Mouse (Mus musculus) intestine, embryonic 14.5 days (tissue): ENCODE measurements around the gene Etl4. TPM values are rescaled to one million over a fixed set of nuclear protein-coding genes. Genes with fewer than 3 reads are reported as not detected.

Experiments
- ATAC-seq: fragments of 200-750 bp; cut with Nextera tagmentation; replicated peaks from 2 replicates; pipeline ENCODE4 v1.8.0; 2017; ENCODE audit warnings: low read depth, moderate number of reproducible peaks, moderate TSS enrichment, moderate library complexity; ENCODE audit not compliant: low FRiP score, low TSS enrichment
- DNase-seq: peaks from one replicate; pipeline ENCODE4 v3.0.0-alpha.2; 2018; ENCODE audit warnings: low spot score
- H3K27ac ChIP-seq: fragments of 300-500 bp; sonication (generic); 2 replicates; pipeline ENCODE4 v1.5.1; 2014; ENCODE audit warnings: low read depth, mild to moderate bottlenecking, control low read depth
- H3K27me3 ChIP-seq: fragments of 300-500 bp; sonication (generic); replicated peaks from 2 replicates; pipeline ENCODE4 v1.6.1; 2014; ENCODE audit warnings: low read length, control low read depth; ENCODE audit not compliant: control insufficient read depth, insufficient read depth
- H3K36me3 ChIP-seq: fragments of 300-500 bp; sonication (generic); 2 replicates; pipeline ENCODE4 v1.6.1; 2014; ENCODE audit warnings: low read length, control low read depth; ENCODE audit not compliant: control insufficient read depth, insufficient read depth
- H3K4me1 ChIP-seq: fragments of 300-500 bp; sonication (generic); replicated peaks from 2 replicates; pipeline ENCODE4 v1.6.1; 2014; ENCODE audit warnings: low read length, control low read depth, mixed read lengths; ENCODE audit not compliant: control insufficient read depth, insufficient read depth
- H3K4me2 ChIP-seq: fragments of 300-500 bp; sonication (generic); 2 replicates; pipeline ENCODE4 v1.6.1; 2014; ENCODE audit warnings: low read length
- H3K4me3 ChIP-seq: fragments of 300-500 bp; sonication (generic); 2 replicates; pipeline ENCODE4 v1.5.1; 2014; ENCODE audit warnings: low read depth, low read length, control low read depth, mixed read lengths
- H3K9ac ChIP-seq: fragments of 300-500 bp; sonication (generic); 2 replicates; pipeline ENCODE4 v1.6.1; 2014; ENCODE audit warnings: mild to moderate bottlenecking, low read length
- H3K9me3 ChIP-seq: fragments of 300-500 bp; sonication (generic); 2 replicates; pipeline ENCODE4 v1.6.1; 2016; ENCODE audit warnings: low read length, control low read depth; ENCODE audit not compliant: control insufficient read depth
- WGBS: fragments of 180-500 bp; shearing (Covaris S2); extraction: QIAGEN DNeasy Blood & Tissue Kit; methylation state at CpG from one replicate; pipeline ENCODE4 v1.1.7; 2014; 5-methylcytosine and 5-hydroxymethylcytosine counted together
- polyA plus RNA-seq: library from polyadenylated mRNA; unstranded; fragments of >200 nt; fragmentation: Nextera tagmentation; extraction: Ambion mirVana; gene quantifications from 2 replicates; pipeline ENCODE4 v1.2.1, GENCODE M21; 2014

The Etl4 gene
- polyA plus RNA-seq, 1 experiment from 2014 or later, result 47.8 TPM

DNA sequence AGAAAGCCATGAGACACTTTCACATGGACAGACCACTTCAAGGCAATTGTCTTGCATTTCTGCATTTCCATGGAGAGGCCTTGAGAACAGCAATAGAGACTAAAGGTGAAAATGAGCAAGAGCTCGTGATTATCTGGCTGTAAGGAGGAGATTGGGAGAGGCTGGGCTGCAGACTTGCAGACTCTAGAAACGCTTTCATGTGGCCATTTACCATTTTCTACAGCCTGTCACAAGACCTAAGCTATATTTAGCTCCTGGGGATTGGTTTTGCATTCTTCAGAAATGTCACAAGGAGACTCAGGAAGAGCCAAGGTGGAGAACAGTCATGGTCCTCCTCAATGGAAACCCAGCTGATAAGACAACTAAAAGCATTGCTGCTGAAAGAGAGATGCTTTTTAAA lies 801.4 kb downstream of the Etl4 start:
- no peaks in the 10 kb centered on the region for H3K4me1 ChIP-seq
- whole genome bisulfite sequencing, result 42% methylated on average over 2 of the region's 2 CpGs
- H3K27ac ChIP-seq, result no peak overlapping the region
- H3K4me2 ChIP-seq, result no peak overlapping the region
- peaks cover 15% of the 10 kb centered on the region for H3K36me3 ChIP-seq
- no peaks in the 10 kb centered on the region for H3K27me3 ChIP-seq
- H3K9me3 ChIP-seq, result no peaks in the 10 kb centered on the region
- DNase-seq, result no peak
- H3K9ac ChIP-seq, result no peak overlapping the region
- no peak for ATAC-seq
- H3K4me3 ChIP-seq, result no peak overlapping the region

DNA sequence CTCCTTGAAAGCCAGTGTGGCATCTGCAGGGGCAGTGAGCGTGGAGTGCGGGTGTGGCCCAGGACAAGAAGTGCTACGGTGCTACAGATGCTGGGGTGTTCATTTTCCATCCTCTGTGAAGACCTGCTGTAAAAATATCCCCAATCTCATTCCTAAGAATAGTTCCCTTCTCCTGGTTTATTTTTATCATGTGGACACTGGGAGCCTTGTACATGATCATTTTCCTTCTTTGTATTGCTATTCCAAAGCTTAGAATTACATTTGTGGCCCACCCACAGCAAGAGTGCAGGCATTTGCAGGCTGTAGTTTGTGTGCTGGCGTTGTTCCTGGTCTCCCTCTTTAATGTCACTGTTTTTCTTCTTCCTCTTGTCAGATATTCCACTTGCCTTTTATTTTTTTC lies 809.5 kb downstream of the Etl4 start:
- Histone ChIP-seq H3K27ac (0 out of 2 replicates have a peak overlapping the region, but pooled peaks have one; percentile 25), H3K9ac (no peak overlapping the region), H3K4me3 (no peak overlapping the region), H3K36me3 (peaks cover 3% of the 10 kb centered on the region; the same call in 1 of the 2 replicates), H3K9me3 (no peaks in the 10 kb centered on the region), H3K27me3 (no peaks in the 10 kb centered on the region), H3K4me1 (peaks cover 33% of the 10 kb centered on the region), H3K4me2 (no peak overlapping the region)
- WGBS, result 64% methylated on average over 4 of the region's 4 CpGs
- no peak for DNase-seq
- ATAC-seq, result no peak

DNA sequence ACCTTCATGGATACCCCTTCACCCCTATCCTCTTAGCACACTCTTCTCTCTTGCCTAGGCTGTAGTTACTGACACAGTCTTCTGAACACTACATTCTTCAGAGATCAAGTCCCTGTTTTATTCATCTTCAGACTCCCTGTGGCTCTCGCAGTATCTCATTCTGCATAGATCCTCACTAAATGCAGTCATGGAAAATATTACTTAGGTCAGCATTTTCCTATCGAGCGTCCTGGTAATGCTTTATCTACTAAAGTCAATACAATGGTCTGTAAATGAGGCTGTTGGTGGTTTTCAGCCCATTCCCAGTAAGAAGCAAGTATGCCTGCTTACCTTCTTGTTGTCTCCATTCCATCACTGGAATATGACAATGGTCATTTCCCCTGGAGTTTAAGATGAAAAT lies 811.5 kb downstream of the Etl4 start:
- H3K36me3 ChIP-seq, result peaks cover 3% of the 10 kb centered on the region; the same call in 1 of the 2 replicates
- peaks cover 36% of the 10 kb centered on the region for H3K4me1 ChIP-seq
- H3K27me3 ChIP-seq, result no peaks in the 10 kb centered on the region
- WGBS, result 74% methylated on average over 3 of the region's 3 CpGs
- no peak overlapping the region for H3K4me3 ChIP-seq
- H3K27ac ChIP-seq, result no peak overlapping the region
- no peak overlapping the region for H3K9ac ChIP-seq
- ATAC-seq, result no peak
- H3K9me3 ChIP-seq, result no peaks in the 10 kb centered on the region
- H3K4me2 ChIP-seq, result no peak overlapping the region
- DNase-seq, result no peak

DNA sequence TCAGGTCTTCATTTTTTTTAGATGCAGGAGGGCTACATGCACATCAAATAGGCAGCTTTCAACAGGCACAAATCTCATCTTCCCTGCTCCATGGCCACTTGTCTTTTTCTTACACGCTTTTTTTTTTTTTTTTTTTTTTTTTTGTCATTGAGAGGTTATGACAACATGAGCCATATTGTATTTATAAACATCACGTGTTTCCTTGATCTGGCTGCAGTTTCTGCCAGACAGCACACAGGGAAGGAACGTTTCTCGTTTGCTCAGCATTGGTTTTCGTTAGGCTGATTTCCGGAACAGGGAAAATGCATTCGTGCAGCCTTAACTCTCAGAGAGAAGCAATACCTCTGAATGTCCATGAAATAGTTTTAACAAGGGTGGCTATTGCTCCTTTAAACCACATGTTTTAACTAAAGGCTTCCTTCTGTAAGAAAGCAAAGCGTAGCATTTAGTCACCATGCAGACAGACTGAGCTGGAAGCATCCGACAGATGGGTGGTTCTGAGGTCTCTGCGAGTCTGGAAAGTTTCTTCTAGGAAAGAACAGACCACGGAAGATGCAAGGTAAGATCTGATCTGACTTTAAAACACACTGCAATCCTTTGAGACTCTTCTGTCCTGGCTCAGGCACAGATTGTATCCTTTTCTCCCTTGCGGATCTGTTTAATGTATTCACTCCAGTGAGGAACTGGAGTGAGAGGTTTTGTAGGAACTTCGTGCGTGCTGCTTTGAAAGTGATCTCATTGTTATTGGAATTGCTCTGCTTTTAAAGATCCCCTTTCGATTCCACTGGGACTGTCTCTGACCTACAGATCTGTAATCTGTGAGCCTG lies 812.8 kb downstream of the Etl4 start:
- H3K9me3 ChIP-seq, result no peaks in the 10 kb centered on the region
- peaks cover 36% of the 10 kb centered on the region for H3K4me1 ChIP-seq
- H3K36me3 ChIP-seq, result no peaks in the 10 kb centered on the region
- peak overlapping the region; percentile 8 for H3K4me3 ChIP-seq
- H3K4me2 ChIP-seq, result peak overlapping the region; percentile 50
- ATAC-seq (no peak), DNase-seq (no peak)
- H3K27ac ChIP-seq, result peak overlapping the region; percentile 58
- WGBS, result 12% methylated on average over 15 of the region's 15 CpGs
- H3K9ac ChIP-seq, result 0 out of 2 replicates have a peak overlapping the region, but pooled peaks have one; percentile 34
- H3K27me3 ChIP-seq, result no peaks in the 10 kb centered on the region

DNA sequence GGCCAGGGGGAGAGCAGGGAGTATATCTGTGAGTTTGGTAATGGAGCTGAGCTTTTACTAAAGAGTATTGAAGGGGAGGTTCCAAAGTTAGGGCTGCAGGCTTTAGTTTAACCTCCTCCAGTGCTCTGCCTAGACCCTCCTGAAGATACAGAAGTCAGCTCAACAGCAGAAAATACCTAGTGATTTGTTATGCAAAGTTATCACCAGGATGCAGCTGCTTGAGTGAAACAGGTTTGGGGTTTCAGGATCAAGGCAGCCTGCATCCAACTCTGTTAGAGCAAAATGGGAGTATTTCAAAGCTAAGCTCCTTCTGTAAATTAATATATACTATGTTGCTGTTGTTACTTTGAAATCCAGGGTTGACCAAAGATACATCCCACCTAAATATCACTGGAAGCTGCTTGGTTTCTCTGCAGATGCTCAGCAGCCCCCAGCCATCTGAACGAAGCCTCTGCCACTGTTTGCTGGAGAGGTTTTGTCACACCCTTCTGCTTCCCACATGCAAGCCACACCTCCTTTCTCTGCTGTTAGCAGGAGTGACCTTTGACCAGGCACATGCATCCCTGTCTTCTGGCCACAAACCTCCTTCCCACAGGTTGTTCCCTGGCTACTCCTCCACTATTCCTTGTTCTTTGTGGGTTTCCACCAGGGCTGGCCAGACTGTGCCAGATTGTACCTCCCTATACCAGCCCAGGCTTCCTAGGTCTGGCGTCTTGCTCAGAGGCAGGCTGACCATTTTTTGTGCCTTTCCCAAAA lies 814.6 kb downstream of the Etl4 start:
- ATAC-seq, result peak; percentile 56; the same call in 1 of the 2 replicates
- Histone ChIP-seq H3K27me3 (no peaks in the 10 kb centered on the region), H3K4me2 (no peak overlapping the region), H3K9me3 (no peaks in the 10 kb centered on the region), H3K27ac (no peak overlapping the region), H3K4me1 (peaks cover 36% of the 10 kb centered on the region), H3K36me3 (no peaks in the 10 kb centered on the region), H3K4me3 (no peak overlapping the region), H3K9ac (no peak overlapping the region)
- WGBS, result 27% methylated on average over 2 of the region's 2 CpGs
- DNase-seq, result no peak

DNA sequence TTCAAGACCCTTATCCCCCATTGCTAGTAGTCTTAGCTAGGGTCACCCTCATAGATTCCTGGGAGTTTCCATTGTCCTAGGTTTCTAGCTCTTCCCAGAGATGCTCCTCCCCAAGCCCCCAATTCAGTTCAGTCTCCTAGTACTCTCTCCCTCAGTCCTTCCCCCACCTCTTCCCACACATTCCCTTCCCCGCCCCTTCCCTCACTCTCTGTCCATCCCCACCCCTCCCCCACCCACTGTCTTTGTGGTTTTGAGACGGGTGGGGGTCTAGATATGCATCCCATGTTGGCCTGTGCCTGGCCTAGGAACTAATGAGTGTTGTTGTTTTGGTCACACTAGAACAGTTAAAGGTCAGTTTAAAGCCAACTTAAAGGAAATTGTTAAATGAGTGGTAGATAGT lies 817.4 kb downstream of the Etl4 start:
- H3K4me3 ChIP-seq, result no peak overlapping the region
- H3K9me3 ChIP-seq, result no peaks in the 10 kb centered on the region
- no peaks in the 10 kb centered on the region for H3K36me3 ChIP-seq
- H3K4me1 ChIP-seq, result peaks cover 24% of the 10 kb centered on the region
- no peak overlapping the region for H3K27ac ChIP-seq
- no peaks in the 10 kb centered on the region for H3K27me3 ChIP-seq
- no peak overlapping the region for H3K4me2 ChIP-seq
- H3K9ac ChIP-seq, result no peak overlapping the region
- 76% methylated on average over 2 of the region's 2 CpGs for WGBS
- DNase-seq (no peak), ATAC-seq (no peak)

DNA sequence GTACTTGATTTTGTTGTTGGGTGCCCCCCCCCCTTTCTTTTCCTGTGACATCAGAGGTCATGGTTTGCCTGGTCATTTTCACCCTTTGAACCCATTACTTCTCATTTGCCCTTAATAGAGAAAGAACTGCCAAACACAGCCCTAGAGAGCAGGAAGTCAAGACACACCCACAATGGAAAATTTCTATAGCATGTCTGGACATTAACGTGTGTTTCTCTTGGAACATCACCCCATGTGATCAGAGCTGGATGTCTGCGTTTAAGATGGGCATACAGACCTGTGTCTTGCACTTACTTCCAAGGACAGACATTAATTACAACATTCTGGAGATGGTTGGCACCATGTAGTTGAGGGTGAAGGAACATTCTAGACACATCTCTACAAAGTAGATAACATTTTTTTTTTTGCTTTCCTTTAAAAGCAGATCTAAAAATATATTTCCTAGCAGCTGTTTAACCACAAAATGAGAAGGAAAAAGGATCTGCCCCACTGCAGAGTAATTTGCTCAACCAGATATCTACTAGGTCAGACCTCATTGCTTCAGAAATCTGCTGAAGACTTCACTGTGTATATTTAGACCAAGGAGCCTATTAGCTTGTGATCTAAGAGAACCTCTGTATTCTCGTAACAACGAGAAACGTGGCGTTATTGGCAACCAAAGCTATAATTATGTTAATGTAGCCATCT lies 818.3 kb downstream of the Etl4 start:
- Histone ChIP-seq H3K4me2 (no peak overlapping the region), H3K36me3 (no peaks in the 10 kb centered on the region), H3K27me3 (no peaks in the 10 kb centered on the region), H3K9me3 (no peaks in the 10 kb centered on the region), H3K9ac (no peak overlapping the region), H3K4me1 (peaks cover 16% of the 10 kb centered on the region), H3K4me3 (no peak overlapping the region), H3K27ac (no peak overlapping the region)
- ATAC-seq (no peak), DNase-seq (no peak)
- WGBS, result 83% methylated on average over 6 of the region's 6 CpGs

DNA sequence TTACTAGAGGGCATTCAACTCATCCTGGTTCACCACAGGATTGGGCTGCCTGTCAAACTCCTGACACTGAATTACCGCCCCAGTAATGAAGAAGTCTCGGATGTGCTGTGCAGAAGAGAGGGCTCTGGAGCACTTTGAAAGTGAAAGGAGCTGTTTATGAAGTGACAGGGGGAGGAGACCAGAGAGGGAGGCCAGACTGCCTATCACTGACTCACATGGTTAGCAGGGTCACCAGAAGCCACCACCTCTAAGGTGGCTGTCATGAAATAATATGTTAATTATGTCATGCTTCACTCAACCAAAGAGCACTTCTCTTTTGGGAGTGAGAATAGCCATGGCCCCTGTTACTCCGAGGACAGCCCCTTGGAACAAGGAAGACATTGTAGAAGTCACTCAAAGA lies 825.9 kb downstream of the Etl4 start:
- ATAC-seq, result no peak
- no peak for DNase-seq
- peaks cover 6% of the 10 kb centered on the region; the same call in 1 of the 2 replicates for H3K4me1 ChIP-seq

More for the DNA sequence above, 825.9 kb downstream of the Etl4 start:
- H3K9me3 ChIP-seq, result no peaks in the 10 kb centered on the region
- H3K27ac ChIP-seq, result peak overlapping the region; percentile 81; the same call in 1 of the 2 replicates
- H3K4me3 ChIP-seq, result no peak overlapping the region
- H3K27me3 ChIP-seq, result no peaks in the 10 kb centered on the region
- no peak overlapping the region for H3K9ac ChIP-seq
- H3K4me2 ChIP-seq, result peak overlapping the region; percentile 39
- no peaks in the 10 kb centered on the region for H3K36me3 ChIP-seq
- WGBS, result 63% methylated on average over 3 of the region's 3 CpGs
